Mouse (Mus musculus): ENCODE data around the gene Atp13a3.
"Not testable (repeated sequence)": the region's sequence is repeated elsewhere in the genome, so short reads cannot be mapped to it uniquely, and the experiment has no call there.

The Atp13a3 gene

DNA sequence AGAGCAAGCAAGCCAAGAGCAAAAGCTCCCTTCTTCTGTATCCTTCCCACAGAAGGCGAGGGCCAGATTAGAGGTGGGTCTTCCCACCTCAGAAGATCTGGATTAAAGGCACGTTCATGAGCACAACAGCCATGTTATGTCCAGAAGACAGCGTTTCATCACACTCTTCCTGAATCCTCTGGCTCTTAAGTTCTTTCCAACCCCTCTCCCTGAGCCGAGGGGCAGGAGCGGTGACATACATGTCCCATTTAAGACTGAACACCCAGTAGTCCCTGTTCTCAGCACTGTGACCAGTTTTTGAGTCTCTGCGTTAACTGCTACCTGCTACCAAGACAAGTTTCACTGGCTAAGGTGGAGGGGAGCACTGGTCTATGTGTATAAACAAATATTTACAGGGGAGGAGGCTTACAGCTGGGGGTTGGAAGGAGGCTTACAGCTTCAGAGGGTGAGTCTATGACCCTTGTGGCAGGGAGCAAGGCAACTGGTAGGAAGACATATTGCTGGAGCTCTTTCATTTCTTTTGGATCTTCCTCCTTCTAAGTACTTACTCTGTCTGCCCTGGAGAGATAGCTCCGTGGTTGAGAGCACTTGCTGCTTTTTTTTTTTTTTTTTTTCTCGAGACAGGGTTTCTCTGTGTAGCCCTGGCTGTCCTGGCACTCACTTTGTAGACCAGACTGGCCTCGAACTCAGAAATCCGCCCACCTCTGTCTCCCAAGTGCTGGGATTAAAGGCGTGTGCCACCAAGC, at the start of gene Atp13a3:
Gene Atp13a3, minus strand, starts transcription at position 51 of the 746 bp plus-strand sequence.
- DNase-seq: no peak

DNA sequence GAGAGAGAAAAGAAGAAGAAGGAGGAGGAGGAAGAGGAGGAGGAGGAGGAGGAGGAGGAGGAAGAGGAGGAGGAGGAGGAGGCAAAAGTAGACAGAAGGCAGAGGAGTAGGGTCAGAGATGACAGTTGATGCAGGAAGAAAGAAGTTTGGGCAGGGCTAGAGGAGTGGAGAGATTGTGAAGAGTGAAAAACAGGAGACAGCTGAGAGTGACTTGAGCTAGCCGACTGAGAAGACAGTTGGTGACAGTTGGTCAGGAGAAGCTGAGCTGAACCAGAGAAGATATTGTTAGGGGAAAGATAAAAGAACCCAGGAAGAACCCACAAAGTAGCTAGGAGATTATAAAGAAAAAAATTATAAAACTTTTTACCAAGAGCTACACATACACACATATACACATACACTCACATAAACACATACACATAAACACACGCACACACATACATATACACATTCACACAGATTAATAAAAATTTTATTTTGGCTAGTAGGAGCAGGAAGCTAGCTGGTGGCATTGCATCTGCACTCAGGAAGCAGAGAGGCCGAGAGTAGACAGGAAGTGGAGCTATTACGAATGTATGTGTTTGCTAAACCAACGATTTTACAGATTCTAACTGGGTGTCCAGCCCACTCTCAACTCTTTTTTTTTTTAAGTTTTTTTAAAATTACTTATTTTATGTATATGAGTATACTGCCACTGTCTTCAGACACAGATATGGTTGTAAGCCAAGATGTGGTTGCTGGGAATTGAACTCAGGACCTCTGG, 47.6 kb upstream of the Atp13a3 start:
- no peak for DNase-seq

DNA sequence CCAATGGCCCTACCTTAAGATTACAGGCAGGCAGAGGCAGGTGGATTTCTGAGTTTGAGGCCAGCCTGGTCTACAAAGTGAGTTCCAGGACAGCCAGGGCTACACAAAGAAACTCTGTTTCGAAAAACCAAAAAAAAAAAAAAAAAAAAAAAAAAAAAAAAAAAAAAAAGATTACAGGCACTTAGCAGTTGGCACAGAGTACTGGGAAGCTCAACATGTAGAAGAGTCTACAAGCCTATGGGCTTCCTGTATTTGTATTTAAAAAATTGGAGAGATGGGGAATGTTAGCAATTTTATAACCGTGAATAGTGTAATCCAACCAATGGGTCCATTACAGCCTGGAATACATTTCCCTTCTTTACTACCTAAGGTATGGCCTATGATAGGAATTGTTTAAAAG, 45.4 kb upstream of the Atp13a3 start:
- not testable (repeated sequence) for DNase-seq

DNA sequence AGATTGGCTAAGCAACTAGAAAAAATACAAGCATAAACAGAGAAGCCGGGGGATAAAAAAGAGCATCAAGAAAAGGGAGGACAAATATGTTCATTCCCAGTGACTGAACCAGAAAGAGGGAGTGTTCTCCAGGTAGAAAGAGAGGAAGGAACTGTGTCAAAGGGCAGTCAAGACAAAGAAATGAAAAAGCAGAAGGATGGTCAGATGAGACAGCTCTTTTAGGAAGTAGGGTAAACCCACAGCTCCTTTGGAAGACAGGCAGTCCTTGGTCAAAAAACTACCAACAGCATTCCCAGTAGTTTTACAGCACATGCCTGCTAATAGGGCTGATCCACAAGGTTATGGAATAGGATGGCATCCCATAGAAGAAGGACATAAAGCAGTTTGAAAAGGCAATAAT, 43.2 kb upstream of the Atp13a3 start:
- DNase-seq: no peak

DNA sequence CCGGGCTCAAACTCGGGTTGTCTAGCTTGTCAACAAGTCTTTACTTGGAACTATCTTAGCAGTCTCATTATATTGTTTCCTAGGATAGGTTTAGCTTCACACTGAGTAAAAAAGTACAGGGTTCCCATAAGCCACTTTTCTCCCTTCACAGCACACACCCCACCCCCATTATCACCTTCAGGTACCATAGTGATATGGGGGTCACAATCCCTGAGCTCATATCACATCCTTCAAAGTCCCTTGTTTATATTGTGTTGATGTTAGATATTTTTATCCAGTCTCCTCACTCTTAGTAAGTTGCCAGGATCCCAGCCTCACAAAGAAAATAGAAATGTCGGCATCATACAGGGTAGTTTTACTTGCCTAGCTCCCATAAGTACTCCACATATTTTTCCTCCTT, 42.4 kb upstream of the Atp13a3 start:
- no peak for DNase-seq

DNA sequence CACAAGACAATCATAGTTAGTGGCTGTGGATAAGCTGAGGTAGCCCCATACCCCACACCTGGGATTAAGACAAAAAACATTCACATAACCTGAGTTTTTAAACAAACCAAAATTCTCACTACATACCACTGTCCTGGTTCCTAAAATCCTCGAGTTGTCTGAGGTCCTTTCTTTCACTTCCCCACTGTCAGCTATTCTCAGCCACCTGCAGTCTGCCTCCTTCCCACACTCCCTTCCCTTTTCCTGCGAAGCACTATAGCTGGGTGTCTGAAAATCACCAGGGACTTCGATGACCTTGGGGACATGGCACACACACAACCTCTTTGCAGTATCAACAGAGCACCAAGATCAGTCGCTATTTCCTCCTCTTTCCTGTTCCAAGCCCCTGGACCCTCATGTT, 41.9 kb upstream of the Atp13a3 start:
- no peak for DNase-seq

DNA sequence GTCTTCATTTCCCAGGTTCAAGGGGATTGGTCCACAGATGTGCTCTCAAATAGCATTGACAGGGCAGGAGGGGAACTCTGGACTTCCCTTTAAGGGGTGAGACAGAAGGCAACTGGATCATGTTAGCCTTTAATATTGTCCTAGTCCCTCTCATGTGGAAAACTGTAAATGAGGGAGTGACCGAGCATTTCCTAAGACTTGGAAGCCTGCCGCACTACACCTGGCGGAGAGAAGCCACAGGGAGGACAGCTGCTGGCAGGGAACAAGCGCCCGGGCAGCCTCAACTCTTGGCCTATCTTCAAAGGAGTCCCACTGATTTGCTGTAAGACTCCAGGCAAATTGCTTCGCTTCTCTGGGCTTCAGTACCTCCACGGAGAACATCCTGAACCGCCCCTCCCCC, 37.6 kb upstream of the Atp13a3 start:
- DNase-seq: peak; percentile 10

DNA sequence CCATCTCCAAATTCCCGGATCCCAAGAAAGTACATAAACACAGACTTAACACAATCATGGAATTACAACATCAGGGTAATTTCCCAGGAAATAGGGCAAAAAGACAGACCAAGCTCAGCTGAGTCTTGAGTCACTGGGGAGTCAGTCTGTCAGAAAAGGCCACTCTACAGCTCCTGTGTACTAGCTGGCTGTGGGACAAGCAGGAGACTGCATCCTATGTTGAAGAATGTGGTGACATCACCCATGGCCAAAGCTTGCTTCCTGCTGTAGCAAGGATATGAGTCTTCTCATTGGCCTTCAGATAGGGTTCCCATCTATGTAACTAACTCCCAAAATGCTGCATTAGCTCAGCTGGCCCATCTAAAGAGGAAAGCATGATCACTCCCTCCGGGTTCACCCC, 36.7 kb upstream of the Atp13a3 start:
- DNase-seq: no peak

DNA sequence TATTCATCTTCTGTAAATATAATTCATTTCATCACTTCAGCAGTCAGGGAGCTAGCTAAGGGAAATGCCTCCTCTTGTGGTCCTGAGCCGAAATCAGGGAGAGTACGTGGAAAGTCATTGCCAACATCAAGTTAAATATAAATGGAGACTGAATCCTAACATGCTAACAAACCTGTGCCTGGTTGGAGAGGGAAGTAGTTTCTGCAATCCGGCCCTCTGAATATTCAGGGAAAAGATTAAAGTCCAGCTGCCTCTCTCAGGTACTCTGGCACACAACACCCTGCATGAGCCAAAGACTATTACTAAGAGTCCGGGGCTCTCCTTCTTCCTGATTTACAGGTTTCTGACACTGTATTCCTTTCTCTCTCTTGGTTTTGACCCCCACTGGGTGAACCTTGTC, 35.6 kb upstream of the Atp13a3 start:
- peak; percentile 69 for DNase-seq

DNA sequence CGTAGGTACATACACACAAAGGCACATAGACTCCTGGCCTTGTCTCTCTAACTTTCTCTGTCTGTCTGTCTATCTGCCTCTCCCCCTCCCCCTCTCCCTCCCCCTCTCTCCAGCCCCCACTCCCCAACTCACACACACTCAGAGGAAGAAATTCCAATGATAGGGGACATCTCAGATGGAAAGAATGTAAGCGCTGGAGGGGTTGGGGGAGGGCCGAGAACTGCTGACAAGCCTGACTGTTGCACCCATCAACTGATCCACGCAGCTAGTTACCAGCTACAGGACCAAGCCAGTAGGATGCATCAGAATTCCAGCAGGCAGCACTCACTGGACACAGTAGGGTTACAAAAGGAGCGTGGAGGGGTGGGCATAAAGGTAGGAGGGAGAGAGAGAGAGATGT, 34.1 kb upstream of the Atp13a3 start:
- no peak for DNase-seq

DNA sequence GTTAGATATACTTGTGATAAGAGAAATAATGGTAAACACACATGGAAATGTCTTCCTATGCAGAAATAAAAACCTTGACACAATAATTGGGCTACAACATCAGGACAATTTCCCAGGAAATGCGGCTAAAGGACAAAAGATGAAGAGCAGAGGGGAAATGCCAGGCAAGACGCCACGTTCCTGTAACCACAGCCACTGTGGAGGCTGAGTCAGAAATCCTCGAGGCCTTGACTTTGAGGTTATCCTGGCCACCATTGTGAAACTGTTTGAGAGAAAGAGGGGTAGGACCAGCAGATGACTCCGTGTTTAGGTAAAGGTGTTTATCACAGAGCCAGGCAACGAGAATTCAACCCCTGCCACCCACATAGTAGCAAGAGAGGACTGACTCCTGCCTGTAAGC, 33.6 kb upstream of the Atp13a3 start:
- DNase-seq: no peak

DNA sequence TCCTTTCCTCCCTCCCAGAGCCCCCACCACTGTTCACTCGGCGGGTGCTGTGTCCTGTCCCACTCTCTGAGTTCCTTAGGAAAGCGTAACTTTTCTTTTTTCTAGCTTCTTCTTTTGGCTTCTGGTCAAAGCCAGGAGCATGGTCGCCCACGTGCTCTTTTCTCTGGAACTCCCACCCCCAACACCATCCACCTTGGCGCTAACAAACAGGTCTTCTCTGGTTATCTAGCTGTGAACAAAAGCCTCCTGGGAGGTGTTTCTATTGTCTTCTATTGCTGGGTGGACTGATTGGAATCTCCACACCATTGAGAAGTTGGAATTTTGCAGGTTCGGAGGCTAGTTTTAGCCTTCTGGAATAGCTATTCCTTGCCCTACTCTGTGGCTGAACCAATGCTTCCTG, 30.5 kb upstream of the Atp13a3 start:
- DNase-seq: no peak

DNA sequence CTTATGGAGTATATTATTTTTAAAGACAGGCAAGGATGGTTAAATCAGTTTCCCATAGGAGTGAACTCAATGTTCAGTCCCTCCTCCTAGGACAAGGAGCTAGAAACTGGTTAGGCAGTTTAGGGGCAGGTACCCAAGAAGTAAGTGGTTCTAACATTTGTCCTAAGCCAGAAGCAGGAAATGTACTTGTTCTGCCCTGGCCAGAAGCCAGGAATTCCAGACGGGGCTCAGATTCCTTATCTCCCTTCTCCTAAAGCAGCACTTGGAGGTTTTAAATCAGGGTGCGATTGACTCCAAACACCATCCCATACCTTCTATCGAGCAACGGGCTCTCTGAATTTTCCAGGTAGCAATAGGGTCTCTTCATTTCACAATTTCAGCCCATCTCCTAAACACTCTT, 29.6 kb upstream of the Atp13a3 start:
- DNase-seq: peak; percentile 29

DNA sequence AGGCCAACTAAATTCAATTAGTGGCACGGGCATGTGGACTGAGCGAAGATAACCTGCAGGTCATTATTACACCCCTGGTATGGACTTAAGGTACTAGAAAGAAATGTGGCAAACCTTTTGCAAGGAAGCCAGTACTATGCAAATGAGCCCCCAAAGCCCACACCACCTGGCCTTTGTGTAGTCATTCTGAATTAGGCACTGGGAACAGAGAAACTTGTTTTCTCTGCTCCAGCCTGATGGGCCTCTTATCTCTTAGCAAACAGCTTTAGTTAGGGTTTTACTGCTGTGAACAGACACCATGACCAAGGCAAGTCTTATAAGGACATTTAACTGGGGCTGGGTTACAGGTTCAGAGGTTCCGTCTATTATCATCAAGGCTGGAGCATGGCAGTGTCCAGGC, 27.4 kb upstream of the Atp13a3 start:
- no peak for DNase-seq

DNA sequence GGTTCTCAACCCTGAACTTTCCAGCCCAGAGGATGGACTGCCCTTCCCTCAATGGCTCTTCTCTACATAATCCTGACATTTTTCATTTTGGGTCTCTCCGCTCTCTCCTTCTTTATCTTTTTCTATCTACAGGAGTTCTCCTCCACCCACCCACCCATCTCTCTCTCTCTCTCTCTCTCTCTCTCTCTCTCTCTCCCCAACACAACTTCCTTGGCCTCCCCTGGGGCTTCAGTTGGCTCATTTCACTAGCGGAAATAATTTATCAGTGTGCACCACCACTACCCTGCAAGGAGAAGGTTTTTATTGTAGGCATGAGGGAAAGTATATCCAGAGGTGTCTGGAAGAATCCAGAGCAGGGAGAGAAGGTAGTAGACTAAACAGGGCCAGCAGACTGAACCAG, 26.3 kb upstream of the Atp13a3 start:
- DNase-seq: no peak

DNA sequence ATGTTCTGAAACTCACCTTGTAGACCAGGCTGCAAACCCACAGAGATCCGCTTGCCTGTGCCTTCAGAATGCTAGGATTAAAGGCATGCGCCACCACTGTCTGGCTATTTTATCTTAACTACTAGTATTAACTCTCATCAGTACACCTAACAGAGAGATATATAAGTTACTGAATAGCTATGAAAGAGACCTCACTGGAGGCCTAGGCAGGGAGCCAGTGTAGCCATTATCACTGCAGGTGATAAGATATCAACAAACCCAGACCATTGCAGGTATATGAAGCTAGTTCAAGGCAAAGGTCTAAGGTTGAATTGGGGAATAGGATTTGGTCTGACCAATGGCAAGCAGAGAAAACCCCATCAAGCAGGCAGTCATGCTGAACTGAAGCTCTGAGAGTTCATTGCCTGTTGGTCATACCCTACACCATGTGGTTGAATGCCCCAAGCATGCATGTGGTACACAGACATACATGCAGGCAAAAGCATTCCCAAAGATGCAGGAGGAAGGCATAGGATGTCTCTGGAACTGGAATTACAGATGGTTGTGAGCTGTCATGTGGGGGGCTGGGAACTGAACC, 24.8 kb upstream of the Atp13a3 start:
- DNase-seq: no peak

DNA sequence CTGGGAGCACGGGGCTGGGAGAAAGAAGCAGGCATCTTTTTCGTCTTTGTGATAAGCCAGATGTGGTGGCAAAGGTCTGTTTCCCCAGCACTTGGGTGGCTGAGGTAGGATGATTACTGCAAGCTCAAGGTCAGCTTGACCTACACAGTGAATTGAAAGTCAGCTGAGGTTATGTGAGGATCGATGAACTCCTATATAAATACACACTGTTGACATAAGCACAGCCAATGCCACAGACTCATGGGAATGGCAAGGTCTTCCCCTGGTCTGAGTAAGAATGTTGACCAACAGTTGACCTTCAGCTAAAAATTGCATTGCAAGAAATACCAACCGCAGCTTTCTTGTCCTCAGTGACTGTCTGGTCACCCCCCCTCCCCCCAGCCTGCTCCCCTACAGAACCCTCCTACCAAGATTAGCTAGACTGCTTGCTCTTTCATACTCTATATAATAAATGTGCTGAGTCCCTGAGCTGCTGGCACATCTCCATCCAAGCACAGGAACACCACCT, 23.0 kb upstream of the Atp13a3 start:
- no peak for DNase-seq

DNA sequence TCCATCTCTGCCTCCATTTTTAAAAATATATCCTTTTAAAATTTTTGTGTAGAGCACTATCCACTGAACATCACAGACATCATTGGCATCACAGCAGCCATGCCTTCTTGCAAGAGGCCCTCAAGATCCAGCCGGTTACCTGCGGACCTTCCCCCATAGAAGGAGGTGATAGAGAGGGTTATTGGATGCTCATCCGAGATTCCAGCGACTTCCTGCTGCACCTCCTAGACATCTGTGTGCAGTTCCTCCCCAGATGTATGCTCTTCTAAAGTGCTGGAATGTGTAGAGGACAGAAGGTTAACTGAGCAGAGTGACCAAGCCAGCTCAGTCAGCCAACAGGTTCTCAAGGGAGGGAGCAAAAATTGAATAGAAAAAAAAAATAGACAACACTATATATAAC, 21.7 kb upstream of the Atp13a3 start:
- no peak for DNase-seq

DNA sequence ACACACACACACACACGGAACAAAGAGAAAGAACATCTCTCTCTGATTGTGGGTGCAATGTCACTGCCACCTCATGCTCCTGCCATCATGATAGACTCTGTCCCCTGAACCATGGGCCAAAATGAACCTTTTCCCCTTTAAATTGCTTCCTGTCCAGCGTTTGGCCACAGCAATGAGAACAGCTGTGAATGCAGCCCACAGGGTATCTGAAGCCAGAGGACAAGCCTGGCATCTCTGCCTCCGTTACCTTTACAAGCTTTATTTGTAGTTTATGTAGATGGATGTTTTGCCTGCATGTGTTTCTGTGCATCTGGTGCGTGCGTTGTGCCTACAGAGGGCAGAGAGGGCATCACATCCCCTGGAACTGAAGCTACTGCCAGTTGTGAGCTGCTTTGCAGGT, 21.2 kb upstream of the Atp13a3 start:
- DNase-seq: no peak

DNA sequence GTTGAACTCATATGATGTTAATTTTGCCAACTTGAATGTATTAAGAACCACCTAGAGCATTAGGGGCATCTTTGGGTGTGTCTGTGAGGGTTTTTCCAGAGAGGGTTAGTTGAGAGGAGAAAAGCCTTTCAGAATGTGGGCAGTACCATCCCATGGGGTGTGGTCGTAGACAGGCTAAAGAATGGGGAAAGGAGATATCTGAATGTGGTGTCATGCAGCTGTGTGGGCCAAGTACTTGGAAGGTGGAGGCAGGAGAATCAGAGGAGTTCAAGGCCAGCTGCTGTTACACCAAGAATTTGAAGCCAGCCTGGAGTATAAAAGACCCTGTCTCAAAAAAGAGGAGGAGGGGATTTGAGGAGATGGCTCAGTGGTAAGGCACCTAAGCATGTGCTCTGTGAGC, 20.2 kb upstream of the Atp13a3 start:
- no peak for DNase-seq

DNA sequence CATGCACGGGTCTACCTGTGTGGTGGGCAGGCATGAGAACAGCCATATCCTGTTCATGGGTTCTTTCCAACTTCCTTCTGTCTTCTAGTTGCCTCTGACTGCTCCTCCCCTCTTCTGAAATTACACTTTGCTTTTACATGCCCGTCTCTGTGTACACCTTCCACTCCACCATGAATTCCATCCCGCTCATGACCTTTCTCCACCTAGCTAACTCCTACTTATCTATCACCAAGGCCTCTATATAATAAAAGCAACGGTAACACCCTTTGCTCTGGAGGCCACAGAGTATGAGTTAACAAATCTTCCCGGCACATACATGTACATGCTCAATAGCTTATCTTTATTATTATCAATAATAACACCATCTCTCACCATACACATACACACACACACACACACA, 18.3 kb upstream of the Atp13a3 start:
- DNase-seq: no peak

DNA sequence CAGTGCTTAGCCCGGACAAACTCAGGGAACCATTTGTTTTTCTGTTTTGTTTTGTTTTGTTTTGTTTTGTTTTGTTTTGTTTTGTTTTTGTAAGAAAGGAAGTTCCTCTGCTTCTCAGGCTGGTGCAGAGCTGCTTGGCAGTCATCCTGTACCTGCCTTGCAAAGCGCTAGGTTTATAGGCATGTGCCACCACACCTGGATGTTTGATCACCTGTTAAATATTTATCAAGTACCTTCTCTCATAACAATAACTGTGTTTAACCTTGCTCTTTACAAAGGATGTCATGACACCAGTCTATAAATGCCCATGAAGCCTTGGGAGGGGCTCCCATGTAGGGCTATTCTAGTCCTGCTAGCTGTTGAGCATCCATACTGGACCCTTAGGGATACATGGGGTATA, 10.9 kb upstream of the Atp13a3 start:
- no peak for DNase-seq

DNA sequence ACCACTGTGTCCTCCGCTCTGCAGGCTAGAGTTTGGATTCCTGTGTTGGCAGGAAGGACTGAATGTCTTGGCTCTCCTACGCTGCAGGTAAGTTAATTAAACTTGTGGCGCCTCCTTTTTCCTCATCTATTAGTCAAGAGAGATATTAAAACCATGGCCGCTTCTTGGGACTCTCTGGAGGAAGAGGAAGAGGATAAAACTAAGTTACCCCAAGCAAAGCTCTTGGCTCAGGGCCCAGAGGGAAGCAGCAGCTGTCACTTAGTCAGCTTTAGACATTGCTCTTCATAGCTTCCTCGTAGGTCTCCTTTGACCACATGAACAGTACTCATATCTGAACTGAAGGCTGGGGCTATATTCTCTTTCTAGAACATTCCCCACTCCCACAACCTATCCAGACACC, 10.5 kb upstream of the Atp13a3 start:
- peak; percentile 20 for DNase-seq

DNA sequence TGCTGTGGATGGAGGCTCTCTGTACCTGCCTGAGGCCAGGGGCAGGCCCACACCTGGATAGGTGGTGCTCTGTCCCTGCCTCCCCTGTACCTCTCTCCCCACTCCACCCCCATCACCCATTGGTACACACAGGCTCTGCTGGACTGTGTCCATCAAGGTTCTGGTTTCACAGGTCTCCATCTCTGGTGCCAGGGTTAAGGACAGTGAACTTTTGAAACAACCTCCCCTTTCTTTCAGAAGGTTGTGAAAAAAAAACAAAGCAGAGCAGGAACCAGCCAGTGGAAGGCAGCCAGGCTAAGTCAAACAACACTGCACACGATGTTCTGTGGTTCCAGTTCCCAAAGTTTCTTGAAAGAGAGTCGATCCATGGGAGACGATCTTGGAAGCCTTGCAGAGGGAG, 6.9 kb upstream of the Atp13a3 start:
- no peak for DNase-seq

Measured in kidney, postnatal 14 days (tissue).